Mouse (Mus musculus) c-Kit-positive CD71-positive TER-119-positive erythroid progenitor cells, embryonic 14.5 days (primary cell): ENCODE data around the gene Sdhaf3.

Experiments
- DNase-seq: peaks from one replicate; pipeline ENCODE4 v3.0.0-alpha.2; 2013; ENCODE audit warnings: low spot score

Gene Sdhaf3

GRCm38 (mm10) chr6:7068782-7069181, 113.0 kb downstream of the Sdhaf3 start:
- DNase-seq, result no peak

GRCm38 (mm10) chr6:7069463-7069862, 113.7 kb downstream of the Sdhaf3 start:
- DNase-seq, result no peak

- DNase-seq, result no peak
These were observed 126.2 kb downstream of the Sdhaf3 start for GRCm38 (mm10) chr6:7082054-7082453.

GRCm38 (mm10) chr6:7082467-7083259, 126.9 kb downstream of the Sdhaf3 start:
- no peak for DNase-seq

GRCm38 (mm10) chr6:7083661-7084060, 127.9 kb downstream of the Sdhaf3 start:
- no peak for DNase-seq

GRCm38 (mm10) chr6:7084370-7084769, 128.6 kb downstream of the Sdhaf3 start:
- no peak for DNase-seq

GRCm38 (mm10) chr6:7085506-7085905, 129.7 kb downstream of the Sdhaf3 start:
- no peak for DNase-seq

GRCm38 (mm10) chr6:7092094-7092493, 136.3 kb downstream of the Sdhaf3 start:
- no peak for DNase-seq
